Mouse (Mus musculus): ENCODE results near the gene Fgf14.
"Not testable (repeated sequence)": the region's sequence is repeated elsewhere in the genome, so short reads cannot be mapped to it uniquely, and the experiment has no call there.

Fgf14 gene

DNA sequence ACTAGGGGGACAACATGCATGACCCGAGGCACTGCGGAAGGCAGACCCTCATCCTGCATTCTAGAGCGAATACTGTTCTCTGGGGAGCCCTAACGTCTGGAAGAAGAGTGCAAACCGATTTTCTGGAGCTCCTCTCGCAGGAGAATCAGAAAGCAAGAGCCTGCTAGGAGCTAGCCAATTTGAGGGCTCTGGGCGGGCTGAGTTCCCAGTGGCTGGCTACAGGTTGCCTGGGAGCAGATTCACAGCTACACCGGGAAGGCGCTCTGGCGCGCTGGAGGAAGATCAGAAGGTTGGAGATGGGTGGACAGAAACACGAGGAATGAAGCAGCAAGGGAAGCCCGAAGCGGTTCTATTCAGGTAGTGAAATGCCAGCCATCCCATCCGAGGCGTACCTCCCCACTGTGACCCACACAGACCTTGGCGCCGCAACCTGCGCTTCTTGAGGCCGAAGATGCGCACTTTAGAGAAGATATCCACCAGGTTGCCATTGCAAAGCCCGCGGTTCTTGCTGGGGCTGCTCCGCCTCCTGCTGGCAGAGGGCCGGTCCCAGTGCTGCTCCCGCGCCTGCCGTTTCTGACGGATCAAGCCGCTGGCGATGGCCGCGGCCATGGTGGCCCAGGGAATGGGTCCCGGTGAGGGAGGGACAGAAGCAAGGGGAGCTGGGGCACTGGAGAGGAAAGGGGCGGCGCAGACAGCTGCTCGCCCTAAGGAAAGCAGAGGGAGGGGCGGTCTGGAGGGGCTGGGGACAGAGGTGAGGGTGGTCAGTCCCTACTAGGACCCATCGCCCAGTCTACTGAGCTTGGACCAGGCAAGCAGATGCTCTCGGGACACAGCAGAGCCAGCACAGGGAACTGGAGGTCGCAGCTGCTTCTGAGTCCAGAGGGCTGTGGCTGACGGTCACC is 484.8 kb downstream of the Fgf14 start:
- DNase-seq (ENCODE audit: low read depth): no peak

DNA sequence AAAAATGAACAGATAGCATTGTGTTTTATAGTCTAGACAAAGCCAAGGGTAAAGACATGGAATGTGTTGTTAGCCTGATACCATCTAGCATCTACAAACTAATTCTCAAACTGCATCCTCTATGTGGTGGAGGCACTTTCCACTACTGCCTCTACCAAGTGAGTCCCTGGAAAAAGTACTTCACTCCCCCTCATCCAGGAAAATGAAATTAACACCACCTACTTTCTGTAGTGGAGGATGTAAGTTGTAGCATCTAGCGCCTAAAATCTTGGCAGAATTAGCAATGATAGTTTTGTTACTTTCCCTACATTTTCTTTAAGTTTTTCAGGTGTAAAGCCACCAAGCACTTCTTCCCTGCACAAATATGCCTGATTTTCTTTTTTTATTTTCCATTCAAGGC is 496.7 kb downstream of the Fgf14 start:
- DNase-seq (ENCODE audit: low read depth): no peak

- no peak for DNase-seq (ENCODE audit: low read depth)
Measured at GRCm38 (mm10) chr14:124174111-124174510, 502.8 kb downstream of the Fgf14 start.

DNA sequence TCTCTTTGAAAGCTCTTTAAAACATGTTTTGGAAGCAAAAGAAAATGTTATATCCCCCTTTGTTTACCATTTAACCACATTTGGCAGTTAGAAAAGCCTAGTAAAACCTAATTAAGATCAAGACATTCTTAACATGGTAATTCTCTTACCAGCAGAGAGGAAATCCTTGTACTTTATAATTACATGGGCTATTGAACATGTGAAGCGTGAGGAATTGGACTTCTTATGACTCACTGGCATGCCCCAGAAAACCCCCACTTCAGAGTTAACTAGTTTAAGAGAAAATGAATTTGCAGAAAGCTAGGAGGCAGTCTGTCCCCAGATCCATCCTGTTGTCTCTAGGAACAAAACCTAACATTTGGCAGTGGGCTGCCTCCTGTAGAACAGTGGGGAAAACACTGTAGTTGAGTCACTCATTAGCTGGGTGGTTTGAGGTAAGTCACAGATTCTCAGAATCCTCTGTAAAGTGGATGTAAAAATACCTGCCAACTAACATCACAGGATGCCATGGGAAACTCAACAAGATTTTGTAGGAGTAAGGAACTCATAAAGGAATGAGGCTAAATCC is 513.2 kb downstream of the Fgf14 start:
- no peak for DNase-seq (ENCODE audit: low read depth)

GRCm38 (mm10) chr14:124147378-124147777 is 529.5 kb downstream of the Fgf14 start:
- no peak for DNase-seq (ENCODE audit: low read depth)

DNA sequence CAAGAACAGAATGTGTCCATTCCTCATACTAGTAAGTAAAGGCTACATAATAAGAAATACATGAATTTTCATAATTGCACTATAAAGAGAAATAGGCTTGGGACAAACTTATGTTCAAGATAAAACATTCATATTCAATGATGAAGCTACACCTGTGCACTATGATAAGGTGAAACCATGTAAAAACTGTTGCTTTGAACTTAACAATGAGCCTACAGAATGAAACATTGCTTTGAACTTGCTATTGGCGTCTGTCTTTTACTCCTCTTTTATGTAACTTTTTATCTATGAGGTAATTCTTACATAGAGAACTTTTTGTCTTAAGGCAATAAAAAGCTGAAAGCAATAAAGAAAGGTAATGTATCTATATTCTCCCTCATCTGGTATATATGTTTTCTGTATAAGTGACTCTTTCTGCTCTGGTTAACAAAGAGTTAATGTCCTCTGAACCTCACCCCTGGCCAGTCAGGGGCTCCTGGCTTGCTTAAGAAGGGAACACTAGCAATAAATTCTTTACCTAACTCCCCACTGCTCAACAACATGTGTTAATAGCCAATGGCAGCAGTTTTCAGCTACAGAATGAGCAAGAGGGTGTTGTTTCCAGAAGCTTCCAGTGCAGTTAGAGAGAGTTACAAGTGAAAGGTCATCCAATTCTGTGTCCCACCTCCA is 569.6 kb downstream of the Fgf14 start:
- DNase-seq (ENCODE audit: low read depth): no peak

DNA sequence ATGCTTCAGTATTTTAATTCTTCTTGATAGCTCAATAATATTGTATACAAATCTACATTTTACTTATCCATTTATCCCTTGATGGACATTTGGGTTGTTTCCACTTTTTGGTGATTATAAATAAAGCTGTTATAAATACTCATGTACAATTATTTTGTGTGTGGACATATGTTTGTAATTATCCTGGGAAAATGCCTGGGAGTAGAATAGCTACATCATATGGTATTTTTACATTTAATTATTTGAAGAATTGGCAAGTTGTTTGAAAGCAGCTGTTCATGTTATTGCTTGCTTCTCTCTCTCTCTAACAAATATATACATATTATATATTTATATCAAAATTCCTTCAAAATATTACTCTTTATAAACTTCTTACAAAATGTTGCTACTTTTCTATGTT is 593.8 kb downstream of the Fgf14 start:
- DNase-seq (ENCODE audit: low read depth): no peak

DNA sequence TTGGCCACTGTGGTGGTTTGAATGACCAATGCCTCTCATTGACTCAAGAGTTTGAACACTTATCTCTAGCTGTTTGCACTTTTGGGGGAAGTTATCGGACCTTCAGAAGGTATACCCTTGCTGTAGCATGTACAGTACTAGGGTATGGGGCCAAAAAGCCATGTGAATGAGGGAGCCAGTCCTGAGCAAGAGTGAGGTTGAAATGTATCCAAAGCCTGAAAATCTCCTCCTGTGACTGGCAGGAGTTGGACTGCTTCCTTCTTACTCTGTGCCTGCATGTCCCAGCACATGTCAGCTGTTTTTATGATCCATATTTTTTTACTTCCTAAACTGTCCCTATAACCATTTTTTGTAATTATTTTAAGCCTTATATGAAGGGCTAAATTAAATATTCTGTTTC is 632.9 kb downstream of the Fgf14 start:
- no peak for DNase-seq (ENCODE audit: low read depth)

GRCm38 (mm10) chr14:124040651-124041050 is 636.3 kb downstream of the Fgf14 start:
- no peak for DNase-seq (ENCODE audit: low read depth)

DNA sequence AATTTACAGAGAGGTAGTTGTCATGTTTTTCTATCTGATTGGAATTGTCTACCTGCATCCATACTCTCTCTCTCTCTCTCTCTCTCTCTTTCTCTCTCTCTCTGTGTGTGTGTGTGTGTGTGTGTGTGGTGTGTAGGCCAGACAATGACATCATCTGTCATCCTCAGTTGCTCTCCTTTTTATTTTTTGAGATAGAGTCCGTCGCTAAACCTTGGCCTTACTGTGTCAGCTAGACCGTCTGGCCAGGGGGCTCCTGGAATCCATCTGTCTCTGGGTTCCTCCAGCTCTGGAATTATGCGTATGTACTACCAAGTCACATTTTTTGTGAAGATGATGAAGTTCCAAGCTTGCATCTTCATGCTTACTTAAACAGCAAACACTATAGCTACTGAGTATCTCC is 639.5 kb downstream of the Fgf14 start:
- no peak for DNase-seq (ENCODE audit: low read depth)

DNA sequence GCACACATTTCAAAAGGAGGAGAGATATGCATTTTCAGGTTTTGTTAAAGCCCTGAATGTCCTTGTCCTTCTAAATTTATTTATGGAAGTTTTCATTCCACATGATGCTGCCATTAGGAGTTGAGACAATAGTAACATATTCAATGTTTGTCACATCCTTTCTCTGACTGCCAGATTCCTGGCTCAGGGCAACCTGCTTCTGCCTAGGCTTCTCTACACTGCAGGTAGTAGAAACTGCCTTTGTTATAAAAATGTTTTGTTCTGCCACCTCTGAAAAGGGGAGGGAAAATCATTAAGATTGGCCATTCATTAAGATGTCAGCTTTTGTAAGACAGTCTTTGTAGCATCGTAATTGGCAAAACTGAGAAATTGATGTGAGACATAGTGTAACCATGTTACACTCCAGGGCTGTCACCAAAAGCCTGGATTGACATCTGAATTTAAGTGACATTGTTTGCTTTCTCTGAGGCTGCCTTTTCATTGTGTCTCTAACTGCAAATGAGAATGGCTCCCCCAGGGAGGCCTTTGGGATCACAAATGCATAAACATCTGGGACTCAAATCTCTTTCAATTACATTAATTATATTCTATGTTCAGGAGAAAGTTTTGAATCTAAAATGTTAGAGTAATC is 640.2 kb downstream of the Fgf14 start:
- DNase-seq (ENCODE audit: low read depth): no peak

DNA sequence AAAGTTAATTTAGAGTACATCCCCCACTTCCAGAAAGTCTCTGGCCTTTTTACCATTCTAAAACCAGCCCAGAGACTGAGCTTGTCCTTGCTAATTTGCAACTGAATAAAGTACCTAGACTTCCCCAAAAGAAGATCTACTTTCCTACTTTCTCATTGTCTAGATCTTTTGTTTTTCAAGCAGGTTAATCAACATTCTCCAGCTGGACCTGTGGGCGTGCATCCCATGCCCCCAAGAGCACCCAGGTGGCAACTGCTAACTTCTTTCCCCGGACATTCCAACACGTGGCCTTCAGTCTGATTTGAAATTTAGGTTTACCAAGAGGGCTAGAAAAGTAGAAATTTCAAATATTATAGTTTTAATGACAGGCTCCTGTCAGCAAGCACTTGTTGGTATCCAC is 643.6 kb downstream of the Fgf14 start:
- not testable (repeated sequence) for DNase-seq (ENCODE audit: low read depth)

DNA sequence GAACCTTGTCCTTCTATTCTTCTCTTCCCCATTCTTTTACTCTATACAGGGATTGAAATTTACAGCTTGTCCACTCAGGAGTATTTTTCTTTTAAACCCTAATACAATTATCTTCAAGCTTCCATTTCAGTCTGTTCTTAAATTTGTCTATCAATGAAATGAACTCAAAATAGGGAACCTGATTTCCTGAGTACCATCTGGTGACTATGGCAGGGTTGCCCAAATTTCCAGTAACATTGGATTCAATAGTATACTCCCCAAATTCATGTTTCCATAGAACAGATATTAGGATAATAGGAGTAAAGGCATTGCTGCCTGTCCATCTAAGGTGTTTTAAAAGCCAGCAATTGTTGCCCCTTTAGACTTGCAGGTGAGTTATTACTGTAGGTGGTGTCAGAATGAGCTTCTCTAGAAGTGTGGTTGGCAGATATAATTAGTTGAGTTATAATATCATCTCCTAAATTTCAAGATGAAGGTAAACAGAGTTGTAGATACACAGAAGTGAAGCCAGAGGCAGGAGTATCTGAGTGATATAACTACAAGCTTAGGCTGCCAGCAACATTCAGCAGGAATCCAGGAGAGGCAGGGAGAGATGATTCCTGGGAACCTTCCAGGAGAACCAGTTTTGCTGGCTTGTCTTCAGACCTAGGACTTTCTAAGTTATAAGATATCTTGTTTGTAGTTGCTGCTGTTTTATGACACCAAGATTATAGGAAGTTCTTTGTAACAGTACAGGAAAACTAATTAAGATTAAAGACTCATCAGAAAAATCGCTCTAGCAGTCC is 648.8 kb downstream of the Fgf14 start:
- no peak for DNase-seq (ENCODE audit: low read depth)

GRCm38 (mm10) chr14:123990591-123991195 is 686.2 kb downstream of the Fgf14 start:
- DNase-seq (ENCODE audit: low read depth): no peak

- DNase-seq (ENCODE audit: low read depth): no peak
Measured at GRCm38 (mm10) chr14:123967996-123968395, 708.9 kb downstream of the Fgf14 start.

GRCm38 (mm10) chr14:123966531-123966930 is 710.4 kb downstream of the Fgf14 start:
- DNase-seq (ENCODE audit: low read depth): no peak

Measured in naive thymus-derived CD4-positive, alpha-beta T cell, adult 2 months (primary cell).